Mouse (Mus musculus) thymus, adult 18-20 months (tissue): Measurements from ENCODE around the gene Itgb5.

Experiments used
- DNase-seq, 2 experiments: peaks; one replicate each; pipeline ENCODE4 v3.0.0; 2022; ENCODE audit warnings: mixed read lengths in 2 of 2

The Itgb5 gene

DNA sequence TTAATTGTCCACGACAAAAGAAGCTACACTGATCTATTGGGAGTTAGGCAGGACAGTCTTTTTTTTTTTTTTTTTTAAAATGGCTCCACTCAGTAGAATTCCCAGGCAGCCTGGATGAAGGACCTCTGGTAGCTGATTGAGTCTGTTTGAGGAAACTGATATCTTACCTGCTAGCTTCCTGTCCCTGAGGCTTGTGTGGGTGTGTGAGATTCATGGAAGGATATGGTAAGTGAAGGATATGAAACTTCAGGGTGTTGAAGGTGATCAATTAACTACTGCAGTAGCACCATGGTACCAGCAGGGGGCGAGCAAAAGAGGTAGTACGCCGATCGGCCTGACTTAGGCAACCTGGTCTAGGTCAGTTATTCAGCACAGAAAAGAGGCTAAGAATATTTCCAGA lies 166.6 kb downstream of the Itgb5 start:
- DNase-seq, result peak; percentile 12 to 17

DNA sequence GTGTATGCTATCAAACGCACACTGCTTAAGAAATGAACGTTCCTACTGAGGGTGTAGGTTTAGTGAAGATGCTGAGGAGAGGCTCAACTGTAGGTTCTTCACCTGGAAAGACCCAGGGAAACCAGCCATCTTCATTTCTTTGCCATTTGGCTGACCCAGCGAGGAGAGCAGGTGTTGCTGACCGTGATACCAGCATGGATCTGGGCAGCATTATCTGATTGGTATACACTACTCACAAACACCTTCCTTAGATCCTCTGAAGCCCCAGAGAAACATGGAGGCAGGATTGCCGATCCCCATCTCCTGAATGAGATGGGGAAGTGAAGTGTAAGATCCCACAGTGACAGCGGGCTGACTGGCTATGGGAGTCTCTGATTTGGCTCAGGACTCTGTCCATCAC lies 168.5 kb downstream of the Itgb5 start:
- DNase-seq, result no peak
